Mouse (Mus musculus) midbrain, embryonic 16.5 days (tissue): Measurements from ENCODE around the gene Aacs. TPM values are rescaled to one million over a fixed set of nuclear protein-coding genes. Genes with fewer than 3 reads are reported as not detected.
"Not testable (repeated sequence)": the region's sequence is repeated elsewhere in the genome, so short reads cannot be mapped to it uniquely, and the experiment has no call there.

Experiments
- ATAC-seq: fragments of 200-750 bp; cut with Nextera tagmentation; 2 replicates; pipeline ENCODE4 v1.8.0; 2017; ENCODE audit warnings: moderate TSS enrichment
- H3K27ac ChIP-seq: fragments of 300-500 bp; sonication (generic); 2 replicates; pipeline ENCODE4 v1.5.1; 2014; ENCODE audit warnings: mild to moderate bottlenecking, low read length, mixed read lengths
- H3K27me3 ChIP-seq: fragments of 300-500 bp; sonication (generic); 2 replicates; pipeline ENCODE4 v1.6.1; 2014; ENCODE audit warnings: low read depth, low read length, mixed read lengths; ENCODE audit not compliant: control insufficient read depth, insufficient read depth
- H3K36me3 ChIP-seq: fragments of 300-500 bp; sonication (generic); 2 replicates; pipeline ENCODE4 v1.6.1; 2014; ENCODE audit warnings: mild to moderate bottlenecking, low read length, moderate library complexity, mixed read lengths; ENCODE audit not compliant: control insufficient read depth, insufficient read depth
- H3K4me1 ChIP-seq: fragments of 300-500 bp; sonication (generic); 2 replicates; pipeline ENCODE4 v1.6.1; 2014; ENCODE audit warnings: mild to moderate bottlenecking, low read length, mixed read lengths; ENCODE audit not compliant: control insufficient read depth, insufficient read depth
- H3K4me2 ChIP-seq: fragments of 300-500 bp; sonication (generic); 2 replicates; pipeline ENCODE4 v1.6.1; 2014; ENCODE audit warnings: mild to moderate bottlenecking, low read length, mixed read lengths
- H3K4me3 ChIP-seq: fragments of 300-500 bp; sonication (generic); 2 replicates; pipeline ENCODE4 v1.5.1; 2014; ENCODE audit warnings: low read depth, mild to moderate bottlenecking, low read length, moderate library complexity, mixed read lengths
- H3K9ac ChIP-seq: fragments of 300-500 bp; sonication (generic); 2 replicates; pipeline ENCODE4 v1.6.1; 2014; ENCODE audit warnings: low read depth, low read length, mixed read lengths
- H3K9me3 ChIP-seq: fragments of 300-500 bp; sonication (generic); replicated peaks from 2 replicates; pipeline ENCODE4 v1.6.1; 2014; ENCODE audit warnings: mild to moderate bottlenecking, low read length, mixed read lengths; ENCODE audit not compliant: control insufficient read depth, poor library complexity, severe bottlenecking
- WGBS: fragments of 180-500 bp; shearing (Covaris S2); extraction: QIAGEN DNeasy Blood & Tissue Kit; methylation state at CpG from one replicate; pipeline ENCODE4 v1.1.7; 2014; 5-methylcytosine and 5-hydroxymethylcytosine counted together
- polyA plus RNA-seq: library from polyadenylated mRNA; unstranded; fragments of >200 nt; fragmentation: Nextera tagmentation; extraction: Ambion mirVana; gene quantifications from 2 replicates; pipeline ENCODE4 v1.2.1, GENCODE M21; 2015

Gene Aacs
- polyA plus RNA-seq, 1 experiment from 2014 or later, result 125 TPM

- 90% methylated on average over 4 of the region's 4 CpGs for WGBS
- no peaks in the 10 kb centered on the region for H3K27me3 ChIP-seq
- no peak overlapping the region for H3K4me2 ChIP-seq
- no peak for ATAC-seq
- H3K9me3 ChIP-seq, result no peaks in the 10 kb centered on the region
- H3K4me1 ChIP-seq, result 0 out of 2 replicates have a peak, but pooled peaks cover 2% of the 10 kb centered on the region
- H3K9ac ChIP-seq, result no peak overlapping the region
- no peak overlapping the region for H3K27ac ChIP-seq
- no peak overlapping the region for H3K4me3 ChIP-seq
- H3K36me3 ChIP-seq, result peaks cover 5% of the 10 kb centered on the region; the same call in 1 of the 2 replicates
Observed at GRCm38 (mm10) chr5:125485031-125485778, 9.6 kb downstream of the Aacs start.

- H3K27ac ChIP-seq, result no peak overlapping the region
- no peaks in the 10 kb centered on the region for H3K27me3 ChIP-seq
- ATAC-seq, result no peak
- H3K4me3 ChIP-seq, result no peak overlapping the region
- H3K9ac ChIP-seq, result no peak overlapping the region
- no peaks in the 10 kb centered on the region for H3K4me1 ChIP-seq
- no peak overlapping the region for H3K4me2 ChIP-seq
- H3K36me3 ChIP-seq, result peaks cover 7% of the 10 kb centered on the region; the same call in 1 of the 2 replicates
- H3K9me3 ChIP-seq, result no peaks in the 10 kb centered on the region
- WGBS, result 93% methylated on average over 1 of the region's 1 CpGs
Observed at GRCm38 (mm10) chr5:125486088-125486487, 10.5 kb downstream of the Aacs start.

- no peak for ATAC-seq
- no peak overlapping the region for H3K27ac ChIP-seq
- H3K9me3 ChIP-seq, result no peaks in the 10 kb centered on the region
- H3K27me3 ChIP-seq, result no peaks in the 10 kb centered on the region
- H3K4me1 ChIP-seq, result no peaks in the 10 kb centered on the region
- H3K36me3 ChIP-seq, result peaks cover 11% of the 10 kb centered on the region; the same call in 1 of the 2 replicates
- no peak overlapping the region for H3K4me2 ChIP-seq
- H3K9ac ChIP-seq, result no peak overlapping the region
- no peak overlapping the region for H3K4me3 ChIP-seq
- 44% methylated on average over 11 of the region's 11 CpGs for WGBS
Observed at GRCm38 (mm10) chr5:125487375-125488115, 11.9 kb downstream of the Aacs start.

GRCm38 (mm10) chr5:125488116-125488455, 12.5 kb downstream of the Aacs start:
- no peak overlapping the region for H3K27ac ChIP-seq
- H3K4me3 ChIP-seq, result no peak overlapping the region
- ATAC-seq, result no peak
- no peaks in the 10 kb centered on the region for H3K9me3 ChIP-seq
- no peaks in the 10 kb centered on the region for H3K27me3 ChIP-seq
- peaks cover 13% of the 10 kb centered on the region; the same call in 1 of the 2 replicates for H3K36me3 ChIP-seq
- no peaks in the 10 kb centered on the region for H3K4me1 ChIP-seq
- no peak overlapping the region for H3K4me2 ChIP-seq
- H3K9ac ChIP-seq, result no peak overlapping the region
- WGBS, result 63% methylated on average over 4 of the region's 4 CpGs

- not testable (repeated sequence) for H3K9ac ChIP-seq, H3K9me3 ChIP-seq, H3K27ac ChIP-seq, H3K4me2 ChIP-seq, H3K4me3 ChIP-seq, H3K27me3 ChIP-seq, ATAC-seq, H3K4me1 ChIP-seq
- WGBS, result 91% methylated on average over 5 of the region's 5 CpGs
- H3K36me3 ChIP-seq, result peaks cover 13% of the 10 kb centered on the region; the same call in 1 of the 2 replicates
Observed at GRCm38 (mm10) chr5:125488953-125489352, 13.3 kb downstream of the Aacs start.

- no peak overlapping the region for H3K27ac ChIP-seq
- H3K36me3 ChIP-seq, result peaks cover 16% of the 10 kb centered on the region
- WGBS, result 95% methylated on average over 10 of the region's 10 CpGs
Observed at GRCm38 (mm10) chr5:125491107-125491506, 15.5 kb downstream of the Aacs start.

GRCm38 (mm10) chr5:125492379-125493092, 16.9 kb downstream of the Aacs start:
- Histone ChIP-seq H3K4me2 (no peak overlapping the region), H3K4me3 (no peak overlapping the region), H3K9me3 (no peaks in the 10 kb centered on the region), H3K4me1 (no peaks in the 10 kb centered on the region), H3K27me3 (no peaks in the 10 kb centered on the region), H3K9ac (no peak overlapping the region), H3K27ac (no peak overlapping the region), H3K36me3 (peaks cover 16% of the 10 kb centered on the region)
- 57% methylated on average over 17 of the region's 17 CpGs for WGBS
- ATAC-seq, result no peak

More at GRCm38 (mm10) chr5:125491107-125491506, 15.5 kb downstream of the Aacs start:
- no peak overlapping the region for H3K9ac ChIP-seq
- no peaks in the 10 kb centered on the region for H3K9me3 ChIP-seq
- H3K4me2 ChIP-seq, result no peak overlapping the region
- no peak for ATAC-seq
- no peak overlapping the region for H3K4me3 ChIP-seq
- no peaks in the 10 kb centered on the region for H3K4me1 ChIP-seq
- no peaks in the 10 kb centered on the region for H3K27me3 ChIP-seq

- Histone ChIP-seq H3K36me3 (peaks cover 16% of the 10 kb centered on the region), H3K4me1 (no peaks in the 10 kb centered on the region), H3K9ac (no peak overlapping the region), H3K9me3 (no peaks in the 10 kb centered on the region), H3K27me3 (no peaks in the 10 kb centered on the region), H3K4me2 (no peak overlapping the region), H3K27ac (no peak overlapping the region), H3K4me3 (no peak overlapping the region)
- no peak for ATAC-seq
- whole genome bisulfite sequencing, result 60% methylated on average over 5 of the region's 5 CpGs
Observed at GRCm38 (mm10) chr5:125493093-125493423, 17.4 kb downstream of the Aacs start.

- Histone ChIP-seq H3K9ac (no peak overlapping the region), H3K4me2 (no peak overlapping the region), H3K27me3 (no peaks in the 10 kb centered on the region), H3K9me3 (no peaks in the 10 kb centered on the region), H3K4me1 (no peaks in the 10 kb centered on the region), H3K36me3 (peaks cover 12% of the 10 kb centered on the region), H3K4me3 (no peak overlapping the region), H3K27ac (no peak overlapping the region)
- no peak for ATAC-seq
- WGBS, result 88% methylated on average over 10 of the region's 10 CpGs
Observed at GRCm38 (mm10) chr5:125495655-125496054, 20.0 kb downstream of the Aacs start.
